ENCODE assay signal across 11 mouse cellular contexts in the genomic region with DNA sequence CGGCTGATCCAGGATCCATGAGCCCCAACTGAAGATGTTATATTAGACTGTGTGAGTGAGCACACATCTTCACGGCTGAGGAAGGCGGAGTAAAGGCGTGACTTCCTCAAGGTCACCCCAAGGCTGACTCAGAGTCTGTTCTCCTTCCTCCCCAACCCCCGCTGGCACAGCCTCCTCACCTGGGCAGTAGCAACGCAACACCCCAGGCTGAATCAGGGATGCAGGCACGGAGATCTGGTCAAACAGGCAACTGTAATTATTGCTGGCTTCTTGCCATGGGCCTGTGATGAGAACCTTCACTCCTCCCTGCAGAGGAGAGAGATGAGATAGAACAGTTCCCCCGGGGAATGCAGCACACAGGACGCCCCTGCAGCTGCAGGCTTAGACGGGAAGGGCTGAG. TPM values are rescaled to one million over a fixed set of nuclear protein-coding genes. Genes with fewer than 3 reads are reported as not detected.
DNase-seq lines count a peak whose midpoint lies in the region; ATAC-seq and TF ChIP-seq lines count a peak whose summit lies in the region.
"Had no signal": no experiment of that assay in that cellular context is flagged by ENCODE, and none has a peak within 500 bp of the region (broad histone marks: within the 10 kb centered on the region; RNA-seq: fewer than 3 reads in every experiment).

No protein-coding gene starts in this region.

- H3K27ac ChIP-seq in cerebellum, adult 2 months (ENCODE audit: insufficient read depth, low read length), result peak overlapping the region; percentile 95
- peak overlapping the region; percentile 98 for H3K27ac ChIP-seq in olfactory bulb, adult 2 months (ENCODE audit: insufficient read depth, low read depth, low read length)
- no peak overlapping the region for H3K27ac ChIP-seq in liver, embryonic 11.5 days (ENCODE audit: low read depth, low read length)

- no peaks in the 10 kb centered on the region for H3K36me3 ChIP-seq in liver, embryonic 11.5 days (ENCODE audit: control insufficient read depth, insufficient read depth, low read length)

- no peaks in the 10 kb centered on the region for H3K9me3 ChIP-seq in liver, embryonic 11.5 days (ENCODE audit: control insufficient read depth, low read length)

- H3K4me1 ChIP-seq in cerebellum, adult 2 months (ENCODE audit: control insufficient read depth, insufficient read depth, low read length), result peaks cover 57% of the 10 kb centered on the region
- peaks cover 82% of the 10 kb centered on the region for H3K4me1 ChIP-seq in olfactory bulb, adult 2 months (ENCODE audit: control insufficient read depth, insufficient read depth, low read length)
- 0 out of 2 replicates have a peak, but pooled peaks cover 4% of the 10 kb centered on the region for H3K4me1 ChIP-seq in liver, embryonic 11.5 days (replicated peaks; ENCODE audit: control insufficient read depth, insufficient read depth, low read length)

- no peaks in the 10 kb centered on the region for H3K27me3 ChIP-seq in cerebellum, adult 2 months (ENCODE audit: control insufficient read depth, insufficient read depth, low read length)
- H3K27me3 ChIP-seq in liver, embryonic 11.5 days (replicated peaks; ENCODE audit: control insufficient read depth, insufficient read depth, low read length), result peaks cover 24% of the 10 kb centered on the region

- TF ChIP-seq POLR2A in cerebellum, adult 2 months (IDR thresholded peaks at IDR 0.05; ENCODE audit: borderline replicate concordance, insufficient read depth, low read length), result no peak
- TF ChIP-seq POLR2A in olfactory bulb, adult 2 months (IDR thresholded peaks at IDR 0.05; ENCODE audit: insufficient read depth, low read depth, low read length), result no peak

- TF ChIP-seq CTCF in cerebellum, adult 2 months (IDR thresholded peaks at IDR 0.05; ENCODE audit: borderline replicate concordance, insufficient read depth, low read depth, low read length), result no peak
- TF ChIP-seq CTCF in olfactory bulb, adult 2 months (IDR thresholded peaks at IDR 0.05; ENCODE audit: insufficient read depth, low read depth, low read length), result no peak

- ATAC-seq in cerebellum, adult (ENCODE audit: insufficient number of reproducible peaks, low FRiP score, low TSS enrichment), result no peak
- no peak for ATAC-seq in liver, embryonic 11.5 days (replicated peaks; ENCODE audit: low FRiP score)
- ATAC-seq in megakaryocyte-erythroid progenitor cell, adult 5-6 weeks (replicated peaks; ENCODE audit: low FRiP score, low TSS enrichment, poor library complexity, severe bottlenecking), result no peak

- 14% methylated on average over 10 of the region's 10 CpGs for WGBS in cerebellum, adult 2 months
- 8% methylated on average over 10 of the region's 10 CpGs for WGBS in olfactory bulb, adult 2 months
- 30% methylated on average over 10 of the region's 10 CpGs for WGBS in liver, embryonic 11.5 days

- no peak overlapping the region for H3K4me2 ChIP-seq in liver, embryonic 11.5 days

- no peak overlapping the region for H3K9ac ChIP-seq in liver, embryonic 11.5 days (ENCODE audit: low read depth, low read length)

- peak; percentile 66 to 70 for DNase-seq in cerebellum, adult 2 months
- DNase-seq in ovary, adult 18-20 months (ENCODE audit: low spot score), result peak; percentile 54
- DNase-seq in ovary, postnatal 14 days (ENCODE audit: low spot score), result no peak
- DNase-seq in heart, postnatal 4 days, result peak; percentile 53
- no peak for DNase-seq in liver, embryonic 11.5 days (ENCODE audit: low spot score)

- H3K4me3 ChIP-seq in cerebellum, adult 2 months (replicated peaks; ENCODE audit: insufficient read depth, low read depth, low read length), result peak overlapping the region; percentile 79
- peak overlapping the region; percentile 46 for H3K4me3 ChIP-seq in olfactory bulb, adult 2 months (ENCODE audit: insufficient read depth, low read depth, low read length)
- H3K4me3 ChIP-seq in liver, embryonic 11.5 days (ENCODE audit: low read depth, low read length), result no peak overlapping the region

RNA-seq across cellular contexts. Expression of gene Gm13090, which starts 48.8 kb away (rescaled TPM):
- polyA plus RNA-seq in cerebellum, adult 2 months (2012; rRNA removed), result not detected in 2 replicates
- not detected for total RNA-seq in heart, postnatal 4 days (2021)
- polyA plus RNA-seq in olfactory bulb, adult 2 months (2012; ENCODE audit: insufficient read depth, insufficient read length, low replicate concordance, missing spikeins), result not detected in 2 replicates
- not detected in 2 replicates for polyA plus RNA-seq in liver, embryonic 11.5 days (2014; fragmentation: Nextera tagmentation; extraction: Ambion mirVana)
- not detected in 2 replicates for total RNA-seq in megakaryocyte-erythroid progenitor cell, adult 5-6 weeks (2014; fragmentation: Nextera tagmentation)
- not detected in 2 replicates for total RNA-seq in megakaryocyte-erythroid progenitor cell, adult 5-6 weeks (2017)
- total RNA-seq: common myeloid progenitor, adult 5-6 weeks; layer of hippocampus, adult 8-10 months; megakaryocyte progenitor cell, adult 5-6 weeks had no signal

Comparison
In these comparisons a context has a peak if more than half of its experiments do, and no peak if none do; other contexts are left out.
1. DNase-seq: peak in cerebellum, adult 2 months (2 of 2), ovary, adult 18-20 months (single experiment) and heart, postnatal 4 days (single experiment); none in ovary, postnatal 14 days (single experiment) and liver, embryonic 11.5 days (single experiment).